Mouse (Mus musculus) neural tube, postnatal 0 days (tissue): ENCODE results near the gene Mindy1. TPM values are rescaled to one million over a fixed set of nuclear protein-coding genes. Genes with fewer than 3 reads are reported as not detected.

Source experiments
- polyA plus RNA-seq: library from polyadenylated mRNA; unstranded; fragments of >200 nt; fragmentation: Nextera tagmentation; extraction: Ambion mirVana; gene quantifications from 2 replicates; pipeline ENCODE4 v1.2.1, GENCODE M21; 2015

The Mindy1 gene
- polyA plus RNA-seq: 31.0 and 32.1 TPM in 2 replicates

DNA sequence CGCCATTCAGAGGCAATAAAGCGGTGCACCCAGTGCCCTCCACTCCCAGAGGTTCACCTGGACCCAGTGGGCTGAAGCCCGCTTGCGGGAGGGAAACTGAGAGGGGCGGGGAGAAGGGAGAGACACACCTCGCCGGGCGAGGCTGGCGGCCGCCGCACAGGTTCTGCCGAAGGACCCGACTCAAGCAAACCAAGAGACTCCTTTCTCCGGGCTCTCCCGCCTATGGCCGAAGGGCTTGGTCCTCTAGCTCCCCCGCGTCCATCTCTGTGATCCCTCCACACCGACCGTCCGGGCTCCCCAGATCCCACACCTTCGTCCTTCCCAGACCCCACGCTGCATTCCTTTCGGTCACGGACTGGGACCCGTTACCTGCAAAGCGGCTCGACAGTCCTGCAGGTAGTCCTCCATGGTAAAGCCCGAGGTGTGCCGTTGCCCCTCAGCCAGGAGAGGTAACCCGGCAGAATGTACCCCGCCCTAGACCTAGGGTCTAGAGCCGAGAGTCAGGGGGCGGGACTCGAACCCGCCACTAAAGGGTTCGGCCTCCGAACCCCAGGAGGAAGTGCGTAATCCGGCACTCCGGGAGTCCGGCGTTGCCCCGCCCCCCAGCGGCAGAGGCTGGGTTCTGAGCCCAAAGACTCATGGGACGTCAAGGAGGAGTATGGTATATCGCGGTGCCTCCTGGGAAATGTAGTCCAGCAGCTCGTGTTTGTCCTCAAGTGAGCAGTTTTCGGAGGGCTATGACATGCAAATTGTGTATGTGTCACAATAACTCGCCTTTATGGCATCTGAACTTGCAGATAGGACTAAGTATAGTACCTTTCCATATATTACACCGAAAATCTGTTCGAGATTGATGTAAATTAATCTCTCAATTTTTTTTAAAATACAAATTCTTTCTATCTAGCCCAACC lies at the start of gene Mindy1, which contains the start of gene Prune1:
Mindy1 (plus strand) TSS at position 130 of the 911 bp plus-strand sequence.
Prune1 (minus strand) TSS at position 861 of the 911 bp plus-strand sequence.

DNA sequence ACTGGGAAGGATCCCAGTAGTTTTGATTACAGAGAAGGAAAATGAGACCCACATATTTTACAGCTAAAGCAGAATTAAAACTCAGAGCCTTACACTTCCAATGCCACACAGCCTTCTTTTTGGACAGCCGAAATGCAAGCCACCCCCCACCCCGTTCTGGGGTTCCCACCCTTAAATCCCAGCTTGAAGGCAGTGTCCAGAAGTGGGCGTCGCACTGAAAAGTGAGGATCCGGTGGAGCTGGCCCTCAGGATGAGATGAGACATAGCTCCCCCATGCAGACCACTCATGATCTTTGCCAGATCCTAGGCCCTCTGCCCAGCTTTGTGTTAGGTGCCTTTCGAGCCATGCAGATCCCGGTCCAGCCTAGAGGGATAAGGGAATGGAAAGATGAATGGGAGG lies 39.6 kb upstream of the Mindy1 start, which contains the start of gene Gm128:
Gm128 (minus strand) TSS at position 101 of the 400 bp plus-strand sequence.

DNA sequence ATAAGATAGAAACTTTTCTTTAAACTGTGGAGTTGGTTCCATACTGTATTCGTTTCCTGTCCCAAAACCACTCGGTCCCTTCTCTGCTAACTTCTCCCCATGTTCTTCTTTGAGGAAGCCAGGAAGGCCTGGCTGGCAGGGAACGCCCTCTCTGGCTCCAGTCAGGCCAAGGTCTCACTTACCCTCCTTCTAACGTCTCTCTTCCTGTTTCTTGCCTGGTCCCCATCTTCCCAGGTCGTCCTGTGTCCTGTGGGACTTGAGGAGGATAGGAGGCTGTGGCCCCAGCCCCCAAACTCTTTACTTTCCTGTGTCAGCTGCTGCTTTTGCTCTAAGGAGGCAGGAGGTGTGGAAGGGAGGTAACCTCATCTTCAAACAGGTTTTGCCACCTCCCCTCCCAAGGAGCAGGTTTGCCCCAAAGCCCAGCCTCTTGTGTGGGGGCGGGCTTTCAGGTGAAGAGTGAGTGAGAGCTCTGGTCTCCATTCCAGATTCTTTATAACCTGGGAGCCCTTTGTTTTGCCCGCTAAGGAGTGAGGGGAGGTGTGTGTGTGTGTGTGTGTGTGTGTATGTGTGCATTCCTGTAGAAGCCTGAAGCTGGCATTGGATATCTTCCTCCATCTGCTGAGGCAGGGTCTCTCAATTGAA lies 30.2 kb upstream of the Mindy1 start, which contains the start of gene Bnipl:
Bnipl (minus strand) TSS at position 411 of the 642 bp plus-strand sequence.

GRCm38 (mm10) chr3:95307100-95307499 lies 26.0 kb downstream of the Mindy1 start, which contains the start of gene Anxa9:
Anxa9 (minus strand) TSS chr3:95307176.

DNA sequence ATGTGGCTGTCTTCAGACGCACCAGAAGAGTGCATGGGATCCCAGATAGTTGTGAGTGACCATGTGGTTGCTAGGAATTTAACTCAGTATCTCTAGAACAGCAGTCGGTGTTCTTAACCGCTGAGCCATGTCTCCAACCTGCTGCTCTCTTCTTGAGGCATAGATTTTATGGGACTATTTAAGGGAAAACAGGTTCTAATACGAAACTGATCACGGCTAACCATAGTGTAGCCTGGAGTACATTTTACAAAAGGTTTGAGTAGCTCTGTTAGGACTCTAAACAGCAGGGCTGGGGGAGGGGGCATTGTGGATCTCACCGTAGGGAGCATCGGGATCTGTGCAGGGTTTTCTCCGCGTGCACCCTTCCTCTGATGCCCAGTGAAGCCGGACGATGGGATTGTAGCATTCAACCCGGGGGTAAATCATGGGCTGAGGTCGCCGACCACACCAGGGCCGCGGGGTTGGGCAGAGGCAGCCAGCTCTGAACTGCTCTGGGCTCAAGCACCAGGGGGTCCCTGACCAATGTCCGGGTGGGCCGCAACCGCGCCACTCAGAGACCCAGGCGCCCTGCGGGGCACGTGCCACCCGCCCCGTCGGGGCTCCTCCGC lies 33.4 kb downstream of the Mindy1 start, which contains the start of gene Cers2:
Cers2 (plus strand) TSS at position 306 of the 608 bp plus-strand sequence.

Other genes with a start within 250 kb of the Mindy1 start
- gene Psmd4, start 238.7 kb upstream of the Mindy1 start, polyA plus RNA-seq: 248 and 269 TPM in 2 replicates
- 10.7 and 10.9 TPM in 2 replicates for gene Pip5k1a, start 174.4 kb upstream of the Mindy1 start, polyA plus RNA-seq
- gene Vps72, start 170.3 kb upstream of the Mindy1 start, polyA plus RNA-seq: 89.2 and 101 TPM in 2 replicates
- gene Tmod4, start 156.9 kb upstream of the Mindy1 start, polyA plus RNA-seq: 0.50 and 0.79 TPM in 2 replicates
- gene Scnm1, start 147.3 kb upstream of the Mindy1 start, polyA plus RNA-seq: 78.6 and 80.8 TPM in 2 replicates
- 41.0 and 41.2 TPM in 2 replicates for gene Lysmd1, start 147.3 kb upstream of the Mindy1 start, polyA plus RNA-seq
- 4.7 and 4.8 TPM in 2 replicates for gene Tnfaip8l2, start 139.0 kb upstream of the Mindy1 start, polyA plus RNA-seq
- gene Sema6c, start 120.9 kb upstream of the Mindy1 start, polyA plus RNA-seq: 14.0 and 15.0 TPM in 2 replicates
- gene Gabpb2, start 63.4 kb upstream of the Mindy1 start, polyA plus RNA-seq: 2.5 and 2.6 TPM in 2 replicates
- 53.0 and 55.2 TPM in 2 replicates for gene Cdc42se1, start 52.6 kb upstream of the Mindy1 start, polyA plus RNA-seq
- gene Mllt11, start 49.2 kb upstream of the Mindy1 start, polyA plus RNA-seq: 348 and 378 TPM in 2 replicates
- 0.22 TPM in 1 of 2 replicates, not detected in the other for gene Gm128, start 39.7 kb upstream of the Mindy1 start, polyA plus RNA-seq
- not detected in 2 replicates for gene Bnipl, start 30.2 kb upstream of the Mindy1 start, polyA plus RNA-seq
- 47.1 and 55.4 TPM in 2 replicates for gene Prune1, start 731 bp downstream of the Mindy1 start, polyA plus RNA-seq
- 0.28 TPM in 2 replicates for gene Anxa9, start 25.8 kb downstream of the Mindy1 start, polyA plus RNA-seq
- gene Cers2, start 33.4 kb downstream of the Mindy1 start, polyA plus RNA-seq: 84.8 and 88.4 TPM in 2 replicates
- 22.5 and 24.6 TPM in 2 replicates for gene Setdb1, start 75.9 kb downstream of the Mindy1 start, polyA plus RNA-seq
- not detected in 2 replicates for gene 4930558C23Rik, start 121.5 kb downstream of the Mindy1 start, polyA plus RNA-seq
- 9.4 and 10.5 TPM in 2 replicates for gene Arnt, start 153.0 kb downstream of the Mindy1 start, polyA plus RNA-seq
- gene Ctsk, start 217.9 kb downstream of the Mindy1 start, polyA plus RNA-seq: 15.4 and 31.3 TPM in 2 replicates
- gene Ctss, start 245.4 kb downstream of the Mindy1 start, polyA plus RNA-seq: 38.5 and 40.3 TPM in 2 replicates